Mouse (Mus musculus) brain, embryonic 18.5 days (tissue): ENCODE results near the gene Xrcc1.
"Not testable (repeated sequence)": the region's sequence is repeated elsewhere in the genome, so short reads cannot be mapped to it uniquely, and the experiment has no call there.

Experiments used
- DNase-seq: peaks from one replicate; pipeline ENCODE4 v3.0.0-alpha.2; 2012; ENCODE audit warnings: low read depth, low spot score

Xrcc1 gene

DNA sequence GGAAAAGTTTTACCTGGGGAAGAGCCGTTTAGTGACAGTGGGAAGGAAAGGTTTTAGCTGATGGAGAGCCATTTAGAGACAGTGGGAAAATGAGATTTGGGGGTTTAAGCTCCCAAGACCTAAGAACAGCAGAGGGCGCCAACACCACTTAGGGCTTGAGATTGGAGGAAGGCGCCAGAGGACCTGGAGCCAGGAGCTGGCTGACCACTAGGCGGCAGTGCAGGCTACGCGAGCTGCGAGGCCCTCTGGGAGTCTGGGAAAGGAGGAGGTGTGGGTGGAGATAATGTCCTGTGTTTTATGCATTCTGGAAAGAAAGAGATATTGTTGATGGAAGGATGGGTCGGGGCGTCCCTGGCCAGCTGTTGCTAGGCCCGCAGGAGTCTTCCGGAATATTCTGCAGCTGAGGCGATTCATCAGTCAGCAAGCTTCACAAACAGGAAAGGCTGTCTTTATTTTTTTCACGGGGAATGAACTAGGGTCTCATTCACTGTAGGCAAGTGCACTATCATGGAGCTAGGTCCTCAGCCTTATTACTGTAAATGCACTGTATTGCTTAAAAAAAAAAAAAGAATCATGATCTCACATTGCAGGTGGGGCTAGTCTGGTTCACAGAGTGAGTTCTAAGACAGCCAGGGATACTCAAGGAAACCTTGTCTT lies 55.0 kb downstream of the Xrcc1 start:
- DNase-seq = peak; percentile 84

DNA sequence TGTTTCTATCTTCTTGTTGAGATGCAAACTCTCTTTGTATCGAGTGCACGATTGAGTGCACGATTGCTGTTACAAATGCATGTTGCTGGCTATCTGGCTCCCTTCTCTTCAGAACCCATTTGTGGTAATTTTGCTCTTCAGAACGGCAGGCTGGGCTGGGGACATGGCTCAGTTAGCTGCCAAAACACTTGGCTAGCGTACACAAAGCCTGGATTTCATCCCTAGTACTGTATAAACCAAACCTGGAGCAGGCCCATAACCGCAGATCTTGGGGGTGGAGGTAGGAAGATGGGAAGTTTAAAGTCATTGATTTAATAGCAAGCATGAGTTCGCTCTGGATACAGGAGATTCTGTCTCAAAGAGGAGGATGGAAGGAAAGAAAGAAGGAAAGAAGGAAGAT lies 59.5 kb downstream of the Xrcc1 start:
- DNase-seq = no peak

DNA sequence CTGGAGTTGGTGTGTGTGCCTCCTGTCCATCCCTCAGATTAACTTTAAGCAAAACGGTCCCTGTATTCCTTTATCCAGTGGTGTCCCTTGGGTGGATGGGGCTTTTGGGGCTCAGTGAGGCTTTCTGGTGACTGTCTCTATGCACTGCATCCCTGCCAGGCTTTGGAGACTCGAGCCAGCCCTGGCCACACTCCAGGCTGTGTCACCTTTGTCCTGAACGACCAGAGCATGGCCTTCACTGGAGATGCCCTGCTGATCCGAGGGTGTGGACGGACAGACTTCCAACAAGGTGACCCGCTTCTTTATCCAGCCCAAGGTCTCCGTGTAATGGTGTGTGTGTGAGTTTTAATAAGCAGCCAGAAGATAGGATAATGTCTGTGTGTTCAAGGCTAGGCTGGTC lies 60.0 kb downstream of the Xrcc1 start:
- DNase-seq = no peak

GRCm38 (mm10) chr7:24608017-24608416 lies 61.9 kb downstream of the Xrcc1 start:
- no peak for DNase-seq

DNA sequence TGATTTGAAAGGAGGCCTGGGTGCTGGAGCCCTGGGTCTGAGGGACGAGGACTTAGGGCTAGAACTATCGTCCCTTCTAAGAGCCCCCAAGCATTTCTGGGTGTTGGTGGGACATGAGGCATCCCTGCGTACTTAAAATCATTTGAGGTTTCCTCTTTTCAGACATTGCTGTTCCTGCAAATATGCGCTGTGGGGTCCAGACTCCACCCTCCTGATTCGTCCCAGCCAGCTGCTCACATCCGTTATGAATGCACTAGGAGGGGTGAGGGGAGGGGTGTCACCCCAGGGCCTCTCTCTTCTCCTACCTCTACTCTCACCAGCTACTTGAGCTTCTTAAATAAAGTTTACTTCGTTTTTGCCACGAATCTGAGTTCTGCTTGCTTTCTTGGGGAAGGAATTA lies 62.5 kb downstream of the Xrcc1 start:
- DNase-seq = no peak

- DNase-seq = no peak
Measured at GRCm38 (mm10) chr7:24610144-24610878, 64.2 kb downstream of the Xrcc1 start, which contains the start of gene Phldb3. Phldb3 (plus strand) TSS chr7:24610763.

- no peak for DNase-seq
Measured at GRCm38 (mm10) chr7:24610879-24611494, 64.9 kb downstream of the Xrcc1 start.

DNA sequence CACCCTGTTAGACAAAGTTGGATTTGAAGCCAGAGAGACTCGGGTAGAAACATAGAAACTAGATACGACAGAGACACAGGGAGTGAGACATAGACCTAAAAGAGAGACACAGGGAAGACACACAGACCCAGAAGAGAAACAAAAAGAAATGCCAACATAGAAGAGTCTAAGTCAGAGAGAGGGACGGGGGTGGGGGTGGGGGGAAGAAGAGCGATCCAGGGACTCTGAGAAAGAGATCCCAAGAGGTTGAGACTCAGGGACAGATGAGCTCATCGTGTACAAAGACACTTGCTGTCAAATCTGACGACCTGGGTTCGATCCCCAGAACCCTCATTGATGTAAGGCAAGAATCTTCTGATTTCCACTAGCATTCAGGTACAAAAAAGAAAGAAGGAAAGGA lies 65.6 kb downstream of the Xrcc1 start:
- DNase-seq = no peak

GRCm38 (mm10) chr7:24612308-24612910 lies 66.3 kb downstream of the Xrcc1 start:
- DNase-seq = no peak

DNA sequence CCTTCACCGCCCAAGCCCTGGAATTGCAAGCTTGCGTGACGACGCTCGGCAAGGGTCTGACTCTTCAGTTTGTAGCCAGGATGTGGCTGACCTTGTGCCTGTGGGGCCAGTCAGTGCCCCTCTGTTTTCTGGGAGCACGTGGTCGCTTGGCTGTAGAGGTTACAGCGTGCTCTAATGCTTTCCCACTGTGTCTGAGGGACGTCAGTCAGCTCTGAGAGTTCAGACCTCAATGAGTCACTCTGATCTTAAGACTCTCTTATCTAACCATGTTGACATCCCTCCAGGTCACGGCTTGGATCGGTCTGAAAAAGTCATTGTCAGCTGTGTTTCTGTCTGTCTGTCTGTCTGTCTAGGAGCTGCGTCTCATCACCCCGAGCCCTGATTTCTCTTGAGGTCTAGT lies 68.7 kb downstream of the Xrcc1 start:
- no peak for DNase-seq

DNA sequence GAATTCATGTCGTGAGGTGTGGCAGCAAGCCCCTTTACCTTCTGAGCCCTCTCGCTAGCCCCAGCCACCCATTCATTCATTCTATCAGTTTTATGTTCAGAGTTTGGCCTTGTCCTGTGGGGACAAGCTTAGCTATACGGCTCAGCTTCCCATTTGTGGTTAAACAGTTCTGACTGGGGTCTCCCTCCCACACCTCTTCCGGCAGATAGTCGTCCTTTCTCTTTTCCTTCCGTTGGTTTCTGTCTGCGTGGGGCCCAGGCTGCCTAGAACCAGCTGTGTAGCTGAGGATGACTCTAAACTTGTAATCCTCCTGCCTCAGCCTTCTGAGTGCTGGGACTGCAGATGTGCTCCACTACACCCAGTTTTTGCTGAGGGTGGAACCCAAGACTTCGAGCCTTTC lies 71.7 kb downstream of the Xrcc1 start:
- no peak for DNase-seq

- not testable (repeated sequence) for DNase-seq
Measured at GRCm38 (mm10) chr7:24618374-24618773, 72.3 kb downstream of the Xrcc1 start.

GRCm38 (mm10) chr7:24619671-24620397 lies 73.7 kb downstream of the Xrcc1 start:
- DNase-seq = no peak

DNA sequence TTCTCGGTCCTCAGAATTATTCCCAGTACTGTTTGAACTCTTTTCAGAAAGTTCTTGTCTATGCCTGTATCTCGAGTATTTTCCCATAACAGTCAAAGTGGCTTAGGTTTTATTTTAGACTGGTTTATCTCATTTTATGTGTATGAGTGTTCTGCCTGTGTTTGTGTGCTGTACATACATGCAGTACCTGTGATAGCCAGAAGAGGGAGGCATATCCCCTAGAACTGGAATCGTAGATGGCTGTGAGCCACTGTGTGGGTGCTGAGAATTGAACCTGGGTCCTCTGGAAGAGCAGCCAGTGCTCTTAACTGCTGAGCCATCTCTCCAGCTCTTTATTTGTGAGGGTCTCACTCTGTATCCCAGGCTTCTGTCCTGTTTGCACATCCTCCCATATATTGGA lies 75.1 kb downstream of the Xrcc1 start:
- no peak for DNase-seq

GRCm38 (mm10) chr7:24622967-24623366 lies 76.9 kb downstream of the Xrcc1 start:
- no peak for DNase-seq
